Mouse (Mus musculus) left cerebral cortex, postnatal 36 days (tissue): Measurements from ENCODE around the gene Dnajc8. TPM values are rescaled to one million over a fixed set of nuclear protein-coding genes. Genes with fewer than 3 reads are reported as not detected.
"Not testable (repeated sequence)": the region's sequence is repeated elsewhere in the genome, so short reads cannot be mapped to it uniquely, and the experiment has no call there.

ENCODE experiments used
- DNase-seq, 2 experiments: peaks; one replicate each; pipeline ENCODE4 v3.0.0; 2021 to 2022; ENCODE audit warnings: low spot score in 2 of 2, mixed read lengths in 1 of 2
- intact Hi-C: fragments of 180-260 bp; cut with DNase I; formaldehyde crosslinking; loops from one replicate; pipeline ENCODE4 v1.15.1; 2025
- total RNA-seq, 2 experiments: library from RNA; stranded (reverse); gene quantifications; 2 replicates each; pipeline ENCODE4 v1.2.3; 2021

The Dnajc8 gene
- total RNA-seq, 2 experiments from 2014 or later = 88.6 to 101 TPM

GRCm38 (mm10) chr4:132601242-132601641 is 65.9 kb downstream of the Dnajc8 start:
- DNase-seq, intact Hi-C loops: not testable (repeated sequence)

Other genes starting within 250 kb of the Dnajc8 start
- gene Rab42, start 232.2 kb upstream of the Dnajc8 start, total RNA-seq = 1 to 10 TPM; 1.5 to 2.8 TPM
- gene Trnau1ap, start 206.0 kb upstream of the Dnajc8 start, total RNA-seq = 10 to 100 TPM; 21.5 to 24.8 TPM
- 10 to 100 TPM in 1 of 2 experiments, 1 to 10 TPM in 1; 9.7 to 12.3 TPM for gene Rcc1, start 181.9 kb upstream of the Dnajc8 start, total RNA-seq
- 10 to 100 TPM; 12.7 to 13.4 TPM for gene Phactr4, start 113.1 kb upstream of the Dnajc8 start, total RNA-seq
- 1 to 10 TPM; 8.8 to 9.6 TPM for gene Med18, start 71.6 kb upstream of the Dnajc8 start, total RNA-seq
- gene Sesn2, start 25.0 kb upstream of the Dnajc8 start, total RNA-seq = 10 to 100 TPM in 1 of 2 experiments, 1 to 10 TPM in 1; 9.2 to 12.3 TPM
- 100 to 1,000 TPM; 457 to 501 TPM for gene Atpif1, start 1.9 kb upstream of the Dnajc8 start, total RNA-seq
- 1 to 10 TPM; 1.1 to 1.8 TPM for gene Ptafr, start 28.5 kb downstream of the Dnajc8 start, total RNA-seq
- gene Eya3, start 103.4 kb downstream of the Dnajc8 start, total RNA-seq = 10 to 100 TPM; 27.4 to 30.4 TPM
- 1 to 10 TPM; 2.7 to 3.6 TPM for gene Xkr8, start 197.0 kb downstream of the Dnajc8 start, total RNA-seq
- gene Smpdl3b, start 221.7 kb downstream of the Dnajc8 start, total RNA-seq = 1 to 10 TPM; 2.5 to 5.0 TPM
- gene Rpa2, start 232.8 kb downstream of the Dnajc8 start, total RNA-seq = 10 to 100 TPM; 13.3 to 14.9 TPM